Mouse (Mus musculus) liver, adult (tissue): ENCODE results near the gene Tnnt2.

Experiments
- GATA4 ChIP-seq: IDR thresholded peaks from 2 replicates; pipeline ENCODE4 v1.6.1; 2014; ENCODE audit warnings: mild to moderate bottlenecking, low read length; ENCODE audit not compliant: insufficient replicate concordance

The Tnnt2 gene

DNA sequence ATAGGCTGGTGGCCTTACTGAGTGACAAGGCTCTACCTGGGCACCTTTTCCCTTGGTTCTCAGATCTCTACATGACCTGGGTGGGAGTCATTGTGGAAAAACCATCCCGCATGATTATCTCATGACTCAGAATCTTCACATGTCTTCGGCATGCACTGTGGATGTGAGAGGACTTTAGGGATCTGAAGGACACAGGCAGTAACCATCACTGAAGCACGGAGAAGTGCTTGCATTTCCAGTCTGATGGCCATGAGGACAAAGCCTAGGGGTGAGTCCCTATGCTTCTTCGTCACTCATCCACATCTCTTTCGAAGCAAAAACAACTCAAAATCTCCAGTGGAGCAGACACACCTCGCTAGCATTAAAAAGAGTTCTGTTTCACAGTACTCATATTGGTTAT, 63.1 kb downstream of the Tnnt2 start:
- no peak for TF ChIP-seq GATA4

DNA sequence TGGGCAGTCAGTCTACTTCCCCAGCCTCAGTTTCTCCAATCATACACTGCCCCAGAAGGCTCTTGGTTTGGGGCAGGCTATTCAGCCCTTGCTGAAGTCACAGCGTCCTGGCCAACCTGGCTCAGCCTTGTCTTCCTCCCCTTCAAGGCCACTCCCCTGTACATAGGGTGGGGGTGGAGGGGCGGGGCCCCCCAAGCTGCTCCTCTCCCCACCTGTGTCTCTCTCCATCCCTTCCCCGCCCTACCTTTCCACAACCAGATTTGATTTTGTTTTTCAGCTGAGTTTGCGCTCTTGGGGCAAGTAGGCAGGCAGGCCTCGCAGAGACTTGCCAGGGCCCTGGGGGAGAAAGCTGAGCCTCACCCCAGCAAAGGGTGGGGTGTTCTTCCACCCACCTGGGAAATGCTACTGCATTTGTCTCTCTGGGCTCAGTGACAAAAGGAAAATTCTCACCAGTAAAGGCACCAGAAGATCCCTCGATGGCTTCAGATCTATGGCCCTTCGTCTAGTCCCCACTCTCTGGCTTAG, 63.9 kb downstream of the Tnnt2 start:
- no peak for TF ChIP-seq GATA4
